Mouse (Mus musculus) frontal cortex, postnatal 14 days (tissue): Measurements from ENCODE around the gene Cox20.
"Not testable (repeated sequence)": the region's sequence is repeated elsewhere in the genome, so short reads cannot be mapped to it uniquely, and the experiment has no call there.

ENCODE experiments used
- DNase-seq, 2 experiments: peaks; one replicate each; pipeline ENCODE4 v3.0.0; 2022; ENCODE audit warnings: low spot score in 2 of 2

Gene Cox20

DNA sequence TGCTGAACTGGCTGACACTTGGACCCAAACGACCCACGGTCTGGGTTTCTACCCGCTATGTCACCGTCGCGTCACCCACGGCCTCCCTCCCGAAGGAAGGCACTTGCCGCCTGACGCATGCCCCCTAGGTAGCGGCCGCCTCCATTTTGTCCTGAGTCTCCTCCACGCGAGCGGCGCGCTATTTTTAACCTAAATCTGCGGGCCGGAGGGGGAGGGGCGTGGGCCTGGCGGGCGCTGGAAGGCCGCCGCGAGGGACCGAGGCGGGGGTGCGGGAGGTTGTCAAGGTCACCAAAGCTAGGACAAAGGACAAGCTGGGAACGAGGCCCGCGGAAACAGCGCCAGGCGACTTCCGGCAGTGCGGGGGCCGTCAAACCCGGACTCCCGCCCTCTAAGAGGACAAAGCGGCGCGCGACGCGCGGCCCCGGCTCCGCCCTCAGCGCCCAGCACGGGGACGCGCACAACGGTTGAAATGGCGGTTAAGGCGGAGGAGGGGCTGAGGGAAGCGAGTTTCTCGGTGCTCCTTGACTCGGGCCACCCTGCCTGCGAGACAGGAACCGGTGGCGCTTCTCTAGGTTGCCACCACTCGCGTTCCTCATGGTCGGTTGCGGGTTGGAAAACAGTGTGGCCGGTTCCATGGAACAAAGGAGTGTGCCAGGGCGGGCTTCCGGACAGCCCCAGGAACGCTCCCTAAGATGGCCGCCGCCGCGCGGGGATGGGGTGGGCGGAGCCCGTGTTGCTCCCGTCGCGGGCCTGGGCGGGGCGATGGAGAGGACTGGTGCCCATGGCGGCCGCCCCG is at the start of gene Cox20:
Cox20 (plus strand) TSS at position 742 of the 796 bp plus-strand sequence.
- DNase-seq = peak; percentile 91 to 92

DNA sequence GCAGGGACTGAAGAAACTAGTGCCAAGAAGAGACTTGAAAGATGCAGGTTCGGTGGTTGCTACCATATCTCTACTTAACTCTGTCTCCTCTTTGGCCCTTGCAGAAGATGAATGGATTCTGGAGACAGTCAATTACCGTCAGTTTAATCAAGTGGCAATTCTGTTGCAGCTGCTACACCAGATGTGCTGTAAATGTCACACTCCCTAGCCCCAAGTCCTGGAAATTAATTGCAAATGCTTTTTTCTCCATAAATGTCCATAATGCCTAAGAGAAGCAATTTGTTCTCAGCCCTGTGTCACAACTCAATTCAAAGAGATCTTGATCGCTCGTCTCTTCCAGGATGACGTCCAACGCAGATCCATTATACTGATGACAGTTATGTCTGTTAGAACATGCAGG is 48.3 kb upstream of the Cox20 start:
- no peak for DNase-seq

DNA sequence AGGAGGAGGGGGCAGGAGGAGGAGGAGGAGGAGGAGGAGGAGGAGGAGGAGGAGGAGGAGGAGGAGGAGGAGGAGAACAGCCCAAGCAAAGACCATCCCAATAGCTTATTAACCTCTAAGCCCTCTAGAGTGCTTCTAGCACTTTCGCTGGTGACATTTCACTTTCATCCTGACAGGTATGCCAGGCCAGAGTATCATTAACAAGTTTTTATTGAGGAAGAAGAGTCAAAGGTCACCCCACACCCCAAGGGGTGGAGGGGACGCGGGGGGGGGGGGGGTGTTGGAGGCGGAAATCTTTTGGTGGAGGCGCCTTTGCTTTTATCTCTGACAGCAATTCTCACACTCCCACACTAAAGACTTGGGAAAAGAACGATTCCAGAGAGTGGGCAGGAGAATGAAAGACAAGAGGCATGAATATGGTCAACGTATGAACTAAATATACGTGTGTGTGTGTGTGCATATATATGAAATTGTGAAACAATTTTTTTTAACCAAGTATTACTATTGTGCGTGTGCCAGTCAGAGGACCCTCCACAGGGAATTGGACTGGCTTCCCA is 43.7 kb upstream of the Cox20 start:
- DNase-seq = no peak

DNA sequence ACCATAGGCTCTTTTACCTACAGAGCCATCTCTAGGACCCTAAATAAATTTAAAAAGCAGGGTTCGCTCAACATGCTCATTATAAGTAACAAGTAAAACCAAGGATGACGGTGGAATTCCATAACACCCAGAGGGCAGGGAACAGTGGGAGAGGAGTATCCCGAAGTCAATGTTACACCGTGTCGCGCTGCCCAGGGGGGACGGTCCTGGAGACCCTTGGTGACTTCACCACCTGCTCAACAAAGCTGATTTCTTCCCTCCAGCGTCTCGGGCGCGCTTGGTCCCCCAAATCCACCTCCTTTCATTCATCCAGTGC is 43.2 kb upstream of the Cox20 start:
- DNase-seq = peak in 1 of 2 experiments; percentile 6

DNA sequence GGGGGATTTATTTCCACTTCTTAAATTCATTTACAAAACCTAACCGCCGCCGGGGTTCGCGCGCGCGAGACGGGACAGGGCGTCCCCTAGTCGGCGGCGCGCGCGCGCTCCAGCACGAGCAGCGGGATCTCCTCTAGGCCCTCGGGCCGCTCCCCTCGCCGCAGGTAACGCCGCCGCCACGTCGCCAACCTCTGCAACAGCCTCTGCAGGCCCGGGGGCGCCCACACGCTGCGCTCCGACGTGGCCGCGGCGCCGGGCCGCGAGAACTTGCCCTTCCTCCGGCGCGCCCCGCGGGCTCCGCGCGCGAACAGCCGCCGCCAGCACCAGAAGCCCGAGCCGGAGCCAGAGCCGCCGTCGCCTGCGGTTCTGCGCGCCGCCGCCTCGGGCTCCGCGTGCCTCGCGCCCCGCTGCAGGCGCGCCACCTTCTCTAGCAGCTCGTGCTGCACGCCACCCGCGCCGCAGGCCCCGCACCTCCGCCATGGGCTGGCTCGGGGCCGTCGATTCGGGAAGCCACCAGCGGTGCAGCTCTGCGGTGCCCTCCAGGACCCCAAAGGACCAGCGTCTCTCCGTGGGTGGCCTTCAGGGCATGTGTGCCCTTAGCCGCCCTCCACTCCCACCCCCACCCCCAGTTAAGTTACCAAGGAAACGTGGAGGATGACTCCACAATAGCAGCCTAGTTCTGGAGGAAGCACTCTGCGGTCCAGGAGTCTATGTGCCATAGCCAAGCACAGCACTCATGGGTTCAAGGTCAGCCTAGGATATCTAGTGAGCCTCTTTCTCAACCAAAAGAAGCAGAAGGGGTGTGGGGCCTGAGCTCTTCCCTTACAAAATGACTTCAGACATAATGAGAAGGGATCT is 42.6 kb upstream of the Cox20 start:
- DNase-seq = peak; percentile 49 to 70

DNA sequence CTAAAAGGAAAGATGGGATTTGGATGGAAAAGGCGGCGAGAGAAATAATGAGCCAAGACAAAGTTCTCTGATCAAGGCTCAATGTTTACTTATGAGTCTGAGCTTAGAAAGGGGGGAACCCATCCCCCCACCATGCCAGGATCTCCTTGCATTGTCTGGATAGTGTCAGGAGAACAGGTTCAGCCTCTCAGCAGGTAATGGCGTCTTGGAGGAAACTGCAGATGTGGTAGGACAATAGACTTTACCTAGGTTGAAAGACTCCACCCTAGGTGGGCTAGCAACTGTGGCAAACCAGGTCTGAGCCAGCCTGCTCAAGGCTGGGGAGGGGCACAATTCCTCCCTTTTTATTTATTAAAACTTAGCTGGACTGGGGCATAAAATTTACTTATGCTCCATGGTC is 35.6 kb upstream of the Cox20 start:
- not testable (repeated sequence) for DNase-seq

DNA sequence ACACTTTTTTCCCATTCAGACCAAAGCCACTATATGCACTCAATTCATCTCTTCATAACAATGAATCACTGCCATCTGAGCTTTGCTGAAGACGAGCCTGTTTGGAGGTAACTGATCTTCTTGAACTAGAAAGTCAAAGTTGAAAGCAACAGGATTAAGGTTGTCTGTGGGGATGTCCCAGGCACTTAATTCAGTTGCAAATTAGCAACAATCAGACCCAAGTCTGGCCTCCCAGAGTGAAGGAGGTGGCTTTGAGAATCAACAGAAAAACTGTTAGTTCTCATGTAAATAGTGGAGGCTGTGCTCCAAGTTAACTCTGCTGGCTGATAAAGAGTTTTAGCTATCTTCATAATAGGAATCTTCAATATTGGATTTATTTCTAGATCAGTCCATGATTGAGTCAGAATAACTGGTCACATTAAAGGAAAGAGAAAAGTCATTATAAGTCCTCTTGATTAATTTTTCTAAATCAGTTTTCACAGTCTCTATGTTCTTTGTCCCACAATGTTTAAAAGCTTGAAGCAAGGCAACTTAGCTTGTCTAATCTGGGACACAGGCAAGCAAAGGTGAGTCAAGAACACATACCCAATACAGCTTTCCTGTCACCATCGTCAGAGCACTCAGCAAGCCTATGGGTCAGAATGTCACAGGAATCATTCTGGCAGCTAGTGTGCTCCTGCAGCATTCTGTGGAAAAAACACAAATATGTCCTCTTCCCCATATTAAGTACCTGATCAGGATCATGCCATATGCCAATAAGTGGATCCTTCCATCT is 34.8 kb upstream of the Cox20 start:
- no peak for DNase-seq

DNA sequence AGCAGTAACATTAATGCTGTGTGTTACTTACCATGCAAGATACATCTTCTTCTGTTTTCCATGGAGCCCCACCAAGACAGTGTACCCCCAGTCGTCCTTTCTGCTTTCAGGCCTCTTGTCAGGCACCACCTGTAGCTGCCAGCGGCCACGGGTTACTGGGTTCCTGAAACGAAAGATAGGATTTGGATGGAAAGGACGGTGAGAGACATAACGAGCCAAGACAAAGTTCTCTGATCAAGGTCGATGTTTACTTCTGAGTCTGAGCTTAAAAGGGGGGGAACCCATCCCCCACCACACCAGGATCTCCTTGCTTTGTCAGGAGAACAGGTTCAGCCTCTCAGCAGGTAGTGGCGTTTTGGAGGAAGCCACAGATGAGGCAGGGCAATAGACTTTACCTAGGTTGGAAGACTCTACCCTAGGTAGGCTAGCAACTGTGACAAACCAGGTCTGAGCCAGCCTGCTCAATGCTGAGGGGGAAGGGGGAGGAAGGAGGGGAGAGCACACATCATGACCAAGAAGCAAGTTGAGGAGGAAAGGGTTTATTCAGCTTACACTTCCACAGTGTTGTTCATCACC is 31.2 kb upstream of the Cox20 start:
- DNase-seq = no peak

DNA sequence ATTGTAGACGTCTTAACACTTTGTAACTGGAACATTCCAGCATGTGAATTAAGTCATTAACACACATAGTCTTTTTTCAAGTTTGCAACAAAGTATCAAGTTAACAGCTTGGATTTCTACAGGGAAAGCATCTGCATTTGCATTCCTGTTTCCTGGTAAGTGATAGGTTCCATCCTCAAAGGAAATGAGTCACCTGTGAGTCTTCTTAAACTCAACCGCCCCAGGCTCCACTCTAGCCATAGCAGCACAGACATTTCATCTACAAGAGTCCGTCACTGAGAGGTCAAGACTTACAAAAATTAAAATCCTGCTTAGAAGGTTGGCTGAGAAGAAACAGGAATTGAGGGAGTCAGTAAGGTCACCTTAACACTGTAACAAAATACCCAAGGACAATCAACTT is 27.2 kb upstream of the Cox20 start:
- DNase-seq = no peak

DNA sequence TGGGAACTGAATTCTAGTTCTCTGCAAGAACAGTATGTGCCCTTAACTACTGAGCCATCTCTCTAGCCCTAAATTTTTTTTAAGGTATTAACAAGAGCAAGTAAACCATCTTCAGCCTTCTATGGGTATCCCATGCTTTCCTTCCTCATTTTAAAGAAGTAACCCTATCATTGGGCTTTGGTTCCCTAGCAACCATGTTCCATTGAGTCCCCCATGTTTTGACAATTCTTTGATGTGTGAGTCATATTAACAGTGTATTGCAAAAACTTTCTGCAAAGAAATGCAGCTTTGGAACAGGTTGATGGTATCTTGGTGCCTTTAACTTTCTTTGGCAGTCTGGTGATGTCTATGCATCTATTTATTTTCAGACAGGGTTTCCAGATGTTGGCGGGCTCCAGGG is 24.9 kb upstream of the Cox20 start:
- no peak for DNase-seq

DNA sequence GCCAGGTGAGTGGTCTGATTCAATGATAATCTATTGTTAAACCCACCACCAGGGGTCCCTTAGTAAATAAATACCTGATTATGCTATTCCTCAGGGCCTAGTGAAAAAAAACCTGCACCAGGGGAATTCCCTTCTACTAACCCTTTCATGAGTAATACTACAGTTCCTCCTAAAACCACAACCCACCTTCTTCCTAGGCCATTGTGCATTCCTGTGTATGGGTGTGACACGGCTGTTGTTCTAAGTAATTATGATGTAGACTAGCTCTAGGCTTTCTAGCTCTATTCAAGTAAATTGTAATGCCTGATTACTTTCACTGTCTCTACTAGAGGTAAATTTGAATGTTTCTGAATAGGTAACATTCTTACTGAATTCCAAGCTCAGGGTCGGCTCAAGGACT is 17.7 kb upstream of the Cox20 start:
- not testable (repeated sequence) for DNase-seq

DNA sequence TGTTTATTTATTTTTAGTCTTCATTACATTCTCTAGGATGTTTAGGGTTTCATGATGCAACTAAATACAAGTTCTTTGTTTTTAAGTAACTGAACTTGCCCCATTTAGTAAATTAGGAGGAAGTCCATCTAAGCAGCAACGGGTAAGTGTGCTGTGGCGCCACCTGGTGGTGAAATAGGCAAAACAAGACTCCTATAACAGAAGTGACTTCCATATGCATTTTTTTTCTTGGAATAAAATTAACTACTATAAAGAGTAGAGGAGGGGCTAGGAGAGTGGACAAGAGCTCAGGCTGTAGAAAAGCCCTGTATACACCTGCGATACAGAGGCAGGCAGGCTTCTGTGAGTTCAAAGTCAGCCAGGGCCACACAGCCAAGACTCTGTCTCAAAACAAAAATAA is 15.5 kb upstream of the Cox20 start:
- DNase-seq = peak; percentile 46 to 70

DNA sequence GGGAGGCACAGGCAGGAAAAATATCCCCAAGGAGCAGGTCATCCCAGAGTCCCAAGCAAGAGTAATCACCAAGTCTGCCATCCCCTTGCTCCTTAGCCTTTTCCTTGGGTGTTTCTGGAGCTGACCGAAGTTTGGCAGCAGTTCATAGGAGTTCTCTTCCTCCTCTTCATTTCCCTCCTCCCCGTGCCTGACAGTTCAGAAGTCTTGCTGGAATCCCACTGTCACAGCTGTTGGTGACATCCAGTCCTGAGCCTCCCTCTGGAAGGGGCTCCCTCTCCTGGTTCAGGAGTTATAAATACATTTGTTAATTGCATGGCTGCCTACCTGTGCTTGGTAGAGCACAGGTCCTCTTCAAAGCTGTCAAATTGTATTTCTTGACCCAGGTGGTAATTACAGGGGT is 9.4 kb upstream of the Cox20 start:
- no peak for DNase-seq

DNA sequence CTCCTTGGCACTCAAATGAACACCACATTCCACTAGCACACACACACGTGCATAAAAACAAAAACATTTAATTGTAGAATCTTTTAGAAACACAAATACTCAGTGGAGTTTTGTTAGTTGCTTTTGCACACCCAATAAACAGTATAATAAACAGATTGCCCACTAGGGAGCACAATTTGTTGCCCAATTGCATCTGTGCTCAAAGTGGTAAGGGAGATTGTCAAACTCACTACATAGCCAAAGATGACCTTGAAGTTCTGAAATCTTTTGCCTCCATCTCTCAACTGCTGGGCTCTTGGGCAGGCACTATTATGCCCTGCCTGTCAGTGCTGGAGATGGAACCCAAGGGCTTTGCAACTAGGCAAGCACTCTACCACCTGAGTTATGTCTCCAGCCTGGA is 8.8 kb upstream of the Cox20 start:
- no peak for DNase-seq

DNA sequence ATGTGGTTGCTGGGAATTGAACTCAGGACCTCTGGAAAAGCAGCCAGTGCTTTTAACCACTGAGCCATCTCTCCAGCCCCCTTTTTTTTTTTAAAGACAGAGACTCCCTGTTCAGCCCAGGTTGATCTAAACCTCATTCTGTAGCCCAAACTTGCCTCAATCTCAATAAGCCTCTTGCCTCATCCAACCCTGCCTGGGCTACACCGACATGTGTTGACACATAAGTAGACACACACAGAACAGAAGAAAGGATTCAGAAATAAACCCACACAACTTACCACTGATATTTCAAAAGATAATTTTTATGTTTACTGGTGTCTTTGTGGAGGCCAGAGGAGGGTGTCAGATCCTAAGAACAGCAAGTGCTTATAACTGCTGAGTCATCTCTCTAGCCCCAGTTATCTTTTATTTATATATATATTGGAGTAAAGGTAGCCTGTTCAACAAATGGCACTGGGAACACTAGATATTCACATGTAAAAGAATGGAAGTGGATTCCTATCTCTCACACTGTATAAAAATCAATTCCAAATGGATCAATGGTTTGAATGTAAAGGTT is 5.8 kb upstream of the Cox20 start:
- DNase-seq = no peak

DNA sequence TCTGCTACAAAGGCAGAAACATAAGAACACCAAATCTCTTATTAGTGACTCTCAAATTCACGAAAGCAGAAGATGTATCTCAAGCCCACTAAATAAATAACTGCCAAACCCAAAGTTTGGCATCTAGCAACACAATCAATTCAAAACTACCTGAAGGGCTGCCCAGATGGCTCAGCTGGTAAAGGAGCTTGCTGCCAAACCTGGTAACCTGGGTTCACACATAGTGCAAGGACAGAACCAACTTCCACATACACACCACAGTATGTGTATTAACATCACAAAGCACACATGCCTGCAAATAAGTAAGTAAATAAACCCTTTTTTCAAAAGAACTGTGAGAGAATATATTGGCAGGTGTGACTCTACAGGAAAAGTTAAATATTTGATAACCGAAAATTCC is 4.7 kb upstream of the Cox20 start:
- DNase-seq = no peak

DNA sequence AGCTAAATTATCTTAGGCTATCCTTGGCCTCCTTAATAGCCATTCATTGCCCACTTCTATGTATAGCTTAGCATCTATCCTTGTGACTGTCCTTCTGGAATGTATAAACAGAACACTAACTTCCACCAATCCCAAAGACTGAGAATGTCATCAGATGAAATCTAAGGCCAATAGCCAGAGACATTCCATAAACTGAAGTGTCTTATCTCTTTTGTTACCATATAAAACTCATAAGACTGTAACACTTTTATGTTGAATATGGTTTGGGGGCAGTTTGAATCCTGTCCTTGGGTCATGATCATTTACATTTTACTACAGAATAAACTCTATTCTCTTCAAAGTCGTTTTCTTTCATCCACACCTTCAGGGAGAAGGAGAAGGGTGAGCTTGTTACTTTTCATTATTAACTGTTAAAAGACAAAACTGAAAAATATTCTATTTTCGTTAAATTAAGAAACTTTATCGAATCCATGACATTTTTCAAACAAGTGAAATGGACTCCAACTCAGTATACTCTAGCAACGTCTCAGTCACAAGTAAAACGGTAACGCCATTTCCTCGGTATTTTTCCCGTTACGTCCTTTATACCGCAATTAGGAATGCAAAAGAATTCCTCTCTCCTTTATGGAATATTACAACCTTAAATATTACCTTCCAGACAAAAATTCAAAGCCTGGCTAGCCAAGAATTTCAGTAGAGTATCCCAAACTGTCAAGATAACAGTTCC is 1.5 kb upstream of the Cox20 start:
- no peak for DNase-seq

DNA sequence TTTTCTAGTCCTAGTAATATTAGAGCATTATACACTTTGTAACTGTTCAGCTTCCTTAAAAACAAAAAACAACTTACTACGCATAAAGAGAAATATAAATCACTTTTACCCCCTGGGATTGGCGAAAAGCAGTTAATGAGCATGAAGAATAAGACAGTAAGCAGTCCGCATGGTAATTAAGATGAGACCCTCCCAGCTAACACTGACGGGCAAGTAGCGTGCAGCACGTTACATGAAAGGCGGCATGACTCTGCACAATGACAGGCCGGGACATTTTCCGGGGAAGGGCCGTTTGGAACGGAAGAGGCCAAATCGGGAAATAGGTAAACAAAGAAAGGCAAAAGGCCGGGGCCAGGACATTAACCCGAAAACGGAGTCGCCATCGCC is 935 bp upstream of the Cox20 start:
- no peak for DNase-seq

DNA sequence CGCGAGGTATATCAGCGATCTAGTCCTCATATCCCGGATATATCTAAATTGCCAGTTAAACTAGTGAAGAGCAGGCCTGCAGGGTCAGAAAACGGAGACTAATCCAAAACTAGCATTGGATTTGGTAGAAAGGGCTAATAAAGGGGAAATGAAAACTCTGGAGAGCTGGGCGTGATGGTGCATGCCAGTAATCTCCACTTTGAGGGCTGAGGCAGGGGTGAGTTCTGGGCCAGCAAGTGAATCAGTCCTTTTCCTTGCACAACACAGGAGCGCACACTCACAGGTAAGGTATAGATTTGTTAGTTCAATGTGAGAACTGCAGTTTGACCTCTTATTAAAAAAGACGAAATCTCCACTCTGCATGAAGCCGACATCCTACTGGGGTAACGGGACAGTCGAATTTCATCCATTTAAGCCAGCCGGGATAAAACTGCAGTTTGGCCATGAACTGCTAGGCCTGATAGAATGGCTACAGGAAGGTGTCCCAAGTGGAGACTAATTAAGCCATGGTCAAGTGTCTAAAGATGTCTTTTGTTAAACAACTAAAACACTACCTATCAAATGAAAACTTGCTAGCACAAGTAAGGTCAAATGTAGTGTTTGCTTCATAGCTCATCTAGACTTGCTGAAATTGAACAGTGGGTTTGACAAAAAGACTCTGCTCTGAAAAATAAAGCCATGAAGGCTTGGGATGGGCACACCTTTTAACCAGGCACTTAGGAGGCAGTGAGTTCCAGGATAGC is 536 bp downstream of the Cox20 start:
- peak in 1 of 2 experiments; percentile 30 for DNase-seq
